Comparison of ENCODE assay signal across 12 mouse cellular contexts in genomic region chr9:61226596-61227384, GRCm38 (mm10).
A peak's percentile ranks its signal among the peaks of the same experiment; 100 is the strongest.
DNase-seq lines count a peak whose midpoint lies in the region; ATAC-seq and TF ChIP-seq lines count a peak whose summit lies in the region.
"Had no signal": no experiment of that assay in that cellular context is flagged by ENCODE, and none has a peak within 500 bp of the region (broad histone marks: within the 10 kb centered on the region; RNA-seq: fewer than 3 reads in every experiment).

No protein-coding gene starts in this region.

- no peak overlapping the region for H3K27ac ChIP-seq in liver, postnatal 0 days (ENCODE audit: low read depth)
- H3K27ac ChIP-seq in liver, embryonic 11.5 days (ENCODE audit: low read depth, low read length): no peak overlapping the region
- H3K27ac ChIP-seq: liver, embryonic 15.5 days had no signal

- H3K27me3 ChIP-seq in liver, postnatal 0 days (ENCODE audit: insufficient read depth, low read length): no peaks in the 10 kb centered on the region
- no peaks in the 10 kb centered on the region for H3K27me3 ChIP-seq in liver, embryonic 11.5 days (replicated peaks; ENCODE audit: control insufficient read depth, insufficient read depth, low read length)
- H3K27me3 ChIP-seq in splenic B cell, adult 2 months (ENCODE audit: control insufficient read depth, insufficient read depth, low read length, poor library complexity, severe bottlenecking): no peaks in the 10 kb centered on the region
- H3K27me3 ChIP-seq: liver, embryonic 15.5 days had no signal

- TF ChIP-seq EP300 in liver, postnatal 0 days (IDR thresholded peaks at IDR 0.05; ENCODE audit: low read depth): no peak

- peak; percentile 59 for DNase-seq in embryo, embryonic 10 days (ENCODE audit: low spot score)
- DNase-seq in embryo, embryonic 9.5 days (ENCODE audit: extremely low spot score): no peak
- no peak for DNase-seq in liver, postnatal 0 days
- no peak for DNase-seq in liver, embryonic 11.5 days (ENCODE audit: low spot score)
- peak; percentile 50 for DNase-seq in brain, adult 2 months (ENCODE audit: low read depth, low spot score)
- DNase-seq in splenic B cell, adult 2 months (ENCODE audit: low read depth, low spot score): peak; percentile 54
- no peak for DNase-seq in ovary, postnatal 10 days (ENCODE audit: low spot score)
- no peak for DNase-seq in left cerebral cortex, postnatal 10 days (ENCODE audit: extremely low spot score in 1 of 2, low spot score in 2 of 2)
- DNase-seq: cerebellum, adult 11-12 months; kidney, adult 18-20 months had no signal

- H3K9me3 ChIP-seq in liver, postnatal 0 days (ENCODE audit: low read length): no peaks in the 10 kb centered on the region
- H3K9me3 ChIP-seq in liver, embryonic 11.5 days (ENCODE audit: control insufficient read depth, low read length): no peaks in the 10 kb centered on the region
- H3K9me3 ChIP-seq: G1E; liver, embryonic 15.5 days had no signal

- intact Hi-C loops in left cerebral cortex, postnatal 10 days (cut with DNase I): no loop called here

- H3K4me1 ChIP-seq in liver, postnatal 0 days (ENCODE audit: insufficient read depth): no peaks in the 10 kb centered on the region
- H3K4me1 ChIP-seq in liver, embryonic 11.5 days (replicated peaks; ENCODE audit: control insufficient read depth, insufficient read depth, low read length): no peaks in the 10 kb centered on the region
- H3K4me1 ChIP-seq: liver, embryonic 15.5 days had no signal

- H3K4me3 ChIP-seq in liver, postnatal 0 days (ENCODE audit: low read depth, low read length): no peak overlapping the region
- no peak overlapping the region for H3K4me3 ChIP-seq in liver, embryonic 11.5 days (ENCODE audit: low read depth, low read length)
- H3K4me3 ChIP-seq: liver, embryonic 15.5 days had no signal

- H3K4me2 ChIP-seq in liver, postnatal 0 days (ENCODE audit: low read depth, low read length): no peak overlapping the region
- H3K4me2 ChIP-seq in liver, embryonic 11.5 days: no peak overlapping the region
- H3K4me2 ChIP-seq: liver, embryonic 15.5 days had no signal

- no peaks in the 10 kb centered on the region for H3K36me3 ChIP-seq in liver, postnatal 0 days (replicated peaks; ENCODE audit: insufficient read depth, low read length)
- no peaks in the 10 kb centered on the region for H3K36me3 ChIP-seq in liver, embryonic 11.5 days (ENCODE audit: control insufficient read depth, insufficient read depth, low read length)
- no peaks in the 10 kb centered on the region for H3K36me3 ChIP-seq in splenic B cell, adult 2 months (ENCODE audit: control insufficient read depth, insufficient read depth, low read length, poor library complexity, severe bottlenecking)
- H3K36me3 ChIP-seq: G1E; liver, embryonic 15.5 days had no signal

- ATAC-seq in liver, postnatal 0 days: no peak
- no peak for ATAC-seq in liver, embryonic 11.5 days (replicated peaks; ENCODE audit: low FRiP score)

- 69% methylated on average over 11 of the region's 12 CpGs for whole genome bisulfite sequencing in liver, postnatal 0 days (ENCODE audit: insufficient replicate concordance)
- WGBS in liver, embryonic 11.5 days: 73% methylated on average over 11 of the region's 12 CpGs

- TF ChIP-seq CTCF in liver, postnatal 0 days (IDR thresholded peaks at IDR 0.05; ENCODE audit: low read depth): peak; percentile 44

- H3K9ac ChIP-seq in liver, postnatal 0 days (replicated peaks): no peak overlapping the region
- no peak overlapping the region for H3K9ac ChIP-seq in liver, embryonic 11.5 days (ENCODE audit: low read depth, low read length)
- H3K9ac ChIP-seq: liver, embryonic 15.5 days had no signal

Comparison
In these comparisons a context has a peak if more than half of its experiments do, and no peak if none do; other contexts are left out.
1. DNase-seq: peak in embryo, embryonic 10 days (single experiment), brain, adult 2 months (single experiment) and splenic B cell, adult 2 months (single experiment); none in embryo, embryonic 9.5 days (single experiment), liver, postnatal 0 days (single experiment), liver, embryonic 11.5 days (single experiment), ovary, postnatal 10 days (single experiment) and left cerebral cortex, postnatal 10 days (0 of 2).